Mouse (Mus musculus) embryonic facial prominence, embryonic 12.5 days (tissue): ENCODE results near the gene Slc6a11. TPM values are rescaled to one million over a fixed set of nuclear protein-coding genes. Genes with fewer than 3 reads are reported as not detected.

ENCODE experiments used
- ATAC-seq: fragments of 200-750 bp; cut with Nextera tagmentation; 2 replicates; pipeline ENCODE4 v1.8.0; 2017; ENCODE audit not compliant: insufficient number of reproducible peaks, insufficient read depth, low FRiP score, low TSS enrichment
- H3K27ac ChIP-seq: fragments of 300-500 bp; sonication (generic); 2 replicates; pipeline ENCODE4 v1.5.1; 2016; ENCODE audit warnings: mild to moderate bottlenecking
- H3K27me3 ChIP-seq: fragments of 300-500 bp; sonication (generic); 2 replicates; pipeline ENCODE4 v1.6.1; 2016; ENCODE audit warnings: mild to moderate bottlenecking, moderate library complexity
- H3K36me3 ChIP-seq: fragments of 300-500 bp; sonication (generic); 2 replicates; pipeline ENCODE4 v1.6.1; 2016; ENCODE audit warnings: mild to moderate bottlenecking
- H3K4me1 ChIP-seq: fragments of 300-500 bp; sonication (generic); 2 replicates; pipeline ENCODE4 v1.6.1; 2016
- H3K4me2 ChIP-seq: fragments of 300-500 bp; sonication (generic); replicated peaks from 2 replicates; pipeline ENCODE4 v1.6.1; 2016; ENCODE audit warnings: mild to moderate bottlenecking, moderate library complexity
- H3K4me3 ChIP-seq: fragments of 300-500 bp; sonication (generic); 2 replicates; pipeline ENCODE4 v1.5.1; 2016; ENCODE audit warnings: mild to moderate bottlenecking
- H3K9ac ChIP-seq: fragments of 300-500 bp; sonication (generic); 2 replicates; pipeline ENCODE4 v1.6.1; 2016; ENCODE audit warnings: mild to moderate bottlenecking, moderate library complexity
- H3K9me3 ChIP-seq: fragments of 300-500 bp; sonication (generic); 2 replicates; pipeline ENCODE4 v1.6.1; 2016; ENCODE audit warnings: mild to moderate bottlenecking, moderate library complexity
- WGBS: fragments of 180-500 bp; shearing (Covaris S2); methylation state at CpG from one replicate; pipeline ENCODE4 v1.1.7; 2016; 5-methylcytosine and 5-hydroxymethylcytosine counted together
- polyA plus RNA-seq: library from polyadenylated mRNA; unstranded; fragments of >200 nt; fragmentation: Nextera tagmentation; extraction: Ambion mirVana; gene quantifications from 2 replicates; pipeline ENCODE4 v1.2.1, GENCODE M21; 2016

Gene Slc6a11
- 0.37 and 0.38 TPM in 2 replicates for polyA plus RNA-seq

DNA sequence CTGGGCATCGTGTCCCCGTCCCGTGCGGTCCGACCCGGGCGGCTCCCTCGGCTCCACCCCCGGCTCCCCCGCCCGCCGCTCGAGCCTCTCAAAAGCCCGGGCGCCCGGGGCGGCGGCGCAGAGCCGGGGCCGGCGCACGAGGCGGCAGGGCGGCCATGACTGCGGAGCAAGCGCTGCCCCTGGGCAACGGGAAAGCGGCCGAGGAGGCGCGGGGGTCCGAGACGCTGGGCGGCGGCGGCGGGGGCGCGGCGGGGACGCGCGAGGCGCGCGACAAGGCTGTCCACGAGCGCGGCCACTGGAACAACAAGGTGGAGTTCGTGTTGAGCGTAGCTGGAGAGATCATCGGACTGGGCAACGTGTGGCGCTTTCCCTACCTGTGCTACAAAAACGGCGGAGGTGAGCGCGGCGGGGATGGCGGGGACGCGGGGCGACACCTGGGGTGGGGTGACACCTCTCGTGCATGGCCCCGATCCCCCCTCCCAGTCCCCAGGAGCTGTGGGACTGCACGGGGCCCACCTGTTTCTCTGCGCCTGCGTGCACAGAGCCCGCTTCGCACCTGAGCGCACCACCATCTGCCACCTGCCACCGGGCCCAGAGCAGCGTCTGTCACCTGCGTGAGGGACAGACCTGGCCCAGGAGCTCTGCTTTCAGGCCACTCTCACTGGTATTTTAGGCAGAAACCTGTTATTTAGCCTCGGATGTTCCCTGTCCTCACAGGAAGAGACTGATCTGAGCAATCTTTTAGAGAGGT is at the start of gene Slc6a11:
TSS of gene Slc6a11 (plus strand) at position 120 of the 751 bp plus-strand sequence.
- Histone ChIP-seq H3K4me3 (peak within 1 kb of the TSS; percentile 46), H3K27me3 (peaks cover 48% of the 10 kb centered on the region), H3K27ac (no peak within 1 kb of the TSS), H3K36me3 (no peaks in the 10 kb centered on the region), H3K4me1 (peaks cover 8% of the 10 kb centered on the region), H3K9me3 (no peaks in the 10 kb centered on the region), H3K4me2 (peak within 1 kb of the TSS; percentile 87), H3K9ac (peak within 1 kb of the TSS; percentile 53)
- ATAC-seq = no peak
- WGBS = 3% methylated on average over 75 of the region's 76 CpGs

DNA sequence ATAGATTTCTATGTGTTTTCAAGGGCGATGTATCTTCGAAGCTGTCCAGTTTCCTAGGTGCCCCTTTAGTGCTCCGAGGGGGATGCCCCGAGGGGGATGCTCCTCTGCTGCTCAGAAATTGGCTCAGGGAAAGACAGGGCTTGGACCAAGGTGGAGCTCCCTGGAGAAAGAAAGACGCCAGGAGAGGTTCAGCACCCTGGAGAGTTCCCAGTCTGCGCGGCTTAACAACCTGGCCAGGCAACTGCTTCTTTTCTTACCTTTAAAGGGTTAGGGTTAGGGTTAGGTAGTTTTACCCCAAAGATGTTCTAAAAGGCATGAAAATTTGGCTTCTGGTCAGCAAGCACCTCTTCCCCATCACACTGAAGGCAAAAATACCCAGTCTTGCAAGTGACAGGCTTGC is 43.9 kb upstream of the Slc6a11 start:
- no peak overlapping the region for H3K4me3 ChIP-seq
- no peak overlapping the region for H3K4me2 ChIP-seq
- H3K9ac ChIP-seq = no peak overlapping the region
- no peaks in the 10 kb centered on the region for H3K9me3 ChIP-seq
- H3K27me3 ChIP-seq = no peaks in the 10 kb centered on the region
- H3K4me1 ChIP-seq = no peaks in the 10 kb centered on the region
- H3K36me3 ChIP-seq = no peaks in the 10 kb centered on the region
- no peak for ATAC-seq
- WGBS = 16% methylated on average over 7 of the region's 7 CpGs
- no peak overlapping the region for H3K27ac ChIP-seq

DNA sequence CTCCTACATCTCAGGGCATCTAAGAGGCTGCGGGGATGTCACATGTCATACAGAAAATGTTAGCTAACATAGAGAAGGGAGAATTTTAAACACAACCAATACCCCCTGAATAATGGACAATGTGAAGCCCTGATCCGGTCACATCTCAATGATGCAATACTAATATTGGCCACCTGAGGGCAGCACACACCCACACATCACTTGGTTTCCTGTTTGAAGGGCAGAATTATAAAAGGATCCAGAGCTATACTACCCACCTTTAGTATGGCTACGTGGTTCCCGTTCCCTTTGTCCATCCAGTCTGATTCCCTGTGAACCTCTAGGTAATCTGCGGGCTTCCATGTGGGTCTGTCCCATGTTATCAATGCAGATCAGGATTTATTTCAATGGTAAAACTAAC is 41.4 kb upstream of the Slc6a11 start:
- H3K9ac ChIP-seq = no peak overlapping the region
- WGBS = 16% methylated on average over 5 of the region's 5 CpGs
- no peak overlapping the region for H3K27ac ChIP-seq
- H3K27me3 ChIP-seq = 0 out of 2 replicates have a peak, but pooled peaks cover 4% of the 10 kb centered on the region
- no peak overlapping the region for H3K4me3 ChIP-seq
- H3K4me1 ChIP-seq = no peaks in the 10 kb centered on the region
- no peaks in the 10 kb centered on the region for H3K9me3 ChIP-seq
- H3K36me3 ChIP-seq = no peaks in the 10 kb centered on the region
- H3K4me2 ChIP-seq = no peak overlapping the region
- no peak for ATAC-seq

DNA sequence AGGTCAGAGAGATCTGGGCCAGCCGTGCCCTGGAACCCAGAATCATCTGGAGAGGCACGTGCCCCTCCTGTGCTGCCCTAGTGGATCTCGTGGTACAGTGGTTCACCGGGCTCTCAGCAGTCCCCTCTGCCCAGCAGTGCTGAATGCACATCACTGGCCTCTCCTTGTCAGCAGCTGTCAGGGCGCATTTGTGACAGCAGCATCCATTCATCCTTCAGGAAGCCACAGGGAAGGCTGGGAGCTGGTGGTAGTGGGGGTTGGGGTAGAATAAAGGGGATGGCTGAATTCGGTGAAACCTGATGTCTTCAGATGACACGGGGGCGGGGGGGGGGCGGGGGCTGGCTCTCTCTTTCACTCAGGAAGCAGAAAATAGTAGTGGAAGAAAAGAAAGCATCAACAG is 38.8 kb upstream of the Slc6a11 start:
- ATAC-seq = no peak
- H3K27ac ChIP-seq = no peak overlapping the region
- no peaks in the 10 kb centered on the region for H3K9me3 ChIP-seq
- no peaks in the 10 kb centered on the region for H3K4me1 ChIP-seq
- WGBS = 39% methylated on average over 8 of the region's 9 CpGs
- no peaks in the 10 kb centered on the region for H3K36me3 ChIP-seq
- H3K9ac ChIP-seq = no peak overlapping the region
- H3K27me3 ChIP-seq = 0 out of 2 replicates have a peak, but pooled peaks cover 4% of the 10 kb centered on the region
- no peak overlapping the region for H3K4me2 ChIP-seq
- H3K4me3 ChIP-seq = no peak overlapping the region

DNA sequence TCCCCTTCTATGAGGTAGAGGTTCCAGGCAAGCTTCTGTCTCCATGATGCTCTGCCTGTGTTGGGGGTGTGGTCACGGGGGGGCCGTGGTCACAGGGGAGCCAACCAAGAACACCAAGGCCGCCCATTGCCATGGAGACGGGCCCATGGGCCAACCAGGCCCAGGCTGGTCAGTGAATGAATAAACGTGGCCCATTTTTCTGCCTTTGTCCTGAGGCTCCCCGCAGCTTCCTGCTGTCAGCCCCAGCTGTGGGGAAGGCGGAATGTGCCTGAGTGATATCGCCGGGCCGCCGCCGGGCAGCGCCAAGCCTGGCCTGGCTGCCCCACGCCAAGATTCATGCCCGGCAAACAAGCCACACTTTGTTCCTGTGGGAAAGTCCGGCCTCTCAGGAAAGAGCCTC is 36.8 kb upstream of the Slc6a11 start:
- Histone ChIP-seq H3K4me1 (no peaks in the 10 kb centered on the region), H3K27me3 (0 out of 2 replicates have a peak, but pooled peaks cover 4% of the 10 kb centered on the region), H3K36me3 (no peaks in the 10 kb centered on the region), H3K4me2 (no peak overlapping the region), H3K27ac (no peak overlapping the region), H3K4me3 (no peak overlapping the region), H3K9me3 (no peaks in the 10 kb centered on the region), H3K9ac (no peak overlapping the region)
- ATAC-seq = peak; percentile 22; the same call in 1 of the 2 replicates
- WGBS = 59% methylated on average over 16 of the region's 16 CpGs

DNA sequence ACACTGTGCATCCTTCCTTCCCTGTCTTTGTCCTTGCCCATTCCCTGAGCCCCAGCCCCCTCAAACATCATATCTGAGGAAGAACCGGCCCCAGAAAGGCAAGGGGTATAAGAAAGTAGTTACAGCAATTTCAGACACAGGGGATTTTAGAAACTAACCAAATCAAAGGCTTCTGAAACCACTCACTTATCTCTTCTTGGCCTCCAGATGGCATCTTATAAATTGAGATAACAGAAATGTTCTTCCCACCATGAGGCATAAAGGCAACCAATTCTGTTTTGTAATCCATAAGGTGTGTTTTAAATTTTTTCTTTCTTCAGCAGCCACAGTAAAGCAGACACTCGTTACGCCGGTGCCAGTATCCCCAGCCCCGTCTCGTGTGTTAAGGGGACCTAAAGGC is 34.5 kb upstream of the Slc6a11 start:
- no peaks in the 10 kb centered on the region for H3K9me3 ChIP-seq
- H3K4me3 ChIP-seq = no peak overlapping the region
- H3K4me2 ChIP-seq = no peak overlapping the region
- H3K27ac ChIP-seq = no peak overlapping the region
- no peak overlapping the region for H3K9ac ChIP-seq
- 0 out of 2 replicates have a peak, but pooled peaks cover 4% of the 10 kb centered on the region for H3K27me3 ChIP-seq
- WGBS = 80% methylated on average over 6 of the region's 6 CpGs
- no peaks in the 10 kb centered on the region for H3K36me3 ChIP-seq
- H3K4me1 ChIP-seq = no peaks in the 10 kb centered on the region
- ATAC-seq = no peak

DNA sequence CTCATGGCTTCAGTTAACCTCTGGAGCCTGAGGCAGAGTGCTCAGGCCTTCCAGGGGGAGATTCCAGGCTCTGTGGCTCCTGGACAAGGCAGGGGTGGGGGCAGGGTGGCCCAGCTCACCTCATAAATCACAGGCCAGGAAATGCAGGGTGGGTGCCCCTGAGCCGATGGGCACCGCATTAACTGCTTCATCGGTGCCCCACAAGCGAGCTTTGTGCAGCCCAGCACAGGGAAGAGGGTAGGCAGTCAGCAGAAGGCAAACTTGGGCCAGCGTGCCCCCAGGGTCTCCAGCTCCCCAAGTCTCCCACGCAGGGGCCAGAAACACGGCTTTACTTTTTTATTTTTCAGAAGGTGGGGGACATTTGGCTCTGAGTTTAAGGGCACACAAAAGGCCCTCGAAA is 29.1 kb upstream of the Slc6a11 start:
- no peak overlapping the region for H3K4me2 ChIP-seq
- H3K36me3 ChIP-seq = no peaks in the 10 kb centered on the region
- 68% methylated on average over 8 of the region's 8 CpGs for WGBS
- no peak overlapping the region for H3K9ac ChIP-seq
- no peak for ATAC-seq
- H3K9me3 ChIP-seq = no peaks in the 10 kb centered on the region
- no peaks in the 10 kb centered on the region for H3K27me3 ChIP-seq
- no peaks in the 10 kb centered on the region for H3K4me1 ChIP-seq
- H3K4me3 ChIP-seq = no peak overlapping the region
- H3K27ac ChIP-seq = no peak overlapping the region

DNA sequence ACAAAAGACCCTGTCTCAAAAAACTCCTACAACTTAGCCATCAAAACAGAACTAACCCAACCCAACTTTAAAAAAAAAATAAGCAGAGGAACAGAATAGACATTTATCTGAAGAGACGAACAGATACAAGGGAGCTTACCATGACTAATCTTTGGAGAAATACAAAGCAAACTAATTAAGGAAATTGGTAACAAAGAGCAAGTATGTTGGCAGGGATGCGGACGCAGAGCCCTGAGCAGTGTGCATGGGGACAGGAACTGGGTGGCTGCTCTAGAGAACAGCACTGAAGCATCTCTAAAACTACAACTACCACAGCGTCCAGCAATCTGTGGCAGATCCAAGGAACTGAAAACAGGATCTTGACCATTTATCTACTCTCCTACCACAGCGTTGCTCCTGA is 11.5 kb upstream of the Slc6a11 start:
- Histone ChIP-seq H3K4me1 (no peaks in the 10 kb centered on the region), H3K36me3 (no peaks in the 10 kb centered on the region), H3K27me3 (no peaks in the 10 kb centered on the region), H3K4me3 (no peak overlapping the region), H3K9me3 (no peaks in the 10 kb centered on the region), H3K4me2 (no peak overlapping the region), H3K9ac (no peak overlapping the region), H3K27ac (no peak overlapping the region)
- no peak for ATAC-seq
- WGBS = 64% methylated on average over 5 of the region's 5 CpGs

DNA sequence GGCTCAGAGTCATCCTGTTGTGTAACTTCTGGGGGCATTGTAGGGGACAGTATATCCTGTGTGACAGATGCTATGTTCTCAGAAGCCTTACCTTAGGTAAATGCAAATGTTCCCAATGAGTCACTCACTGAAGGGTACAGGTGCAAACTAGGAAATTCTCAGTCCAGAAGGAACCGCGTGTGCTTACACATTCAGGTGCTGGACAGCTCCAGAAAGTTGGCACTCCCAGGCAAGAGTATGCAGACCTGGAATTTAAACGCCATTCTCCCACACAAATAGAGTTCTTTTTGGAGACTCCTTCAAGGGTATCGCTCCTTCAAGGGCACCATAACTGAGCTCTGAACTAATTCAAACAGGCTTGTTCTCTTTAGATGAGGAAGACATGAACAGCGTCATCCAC is 5.5 kb upstream of the Slc6a11 start:
- Histone ChIP-seq H3K4me1 (no peaks in the 10 kb centered on the region), H3K36me3 (no peaks in the 10 kb centered on the region), H3K27me3 (peaks cover 15% of the 10 kb centered on the region), H3K9me3 (no peaks in the 10 kb centered on the region), H3K27ac (no peak overlapping the region), H3K4me2 (no peak overlapping the region), H3K4me3 (no peak overlapping the region), H3K9ac (no peak overlapping the region)
- WGBS = 52% methylated on average over 5 of the region's 5 CpGs
- no peak for ATAC-seq

DNA sequence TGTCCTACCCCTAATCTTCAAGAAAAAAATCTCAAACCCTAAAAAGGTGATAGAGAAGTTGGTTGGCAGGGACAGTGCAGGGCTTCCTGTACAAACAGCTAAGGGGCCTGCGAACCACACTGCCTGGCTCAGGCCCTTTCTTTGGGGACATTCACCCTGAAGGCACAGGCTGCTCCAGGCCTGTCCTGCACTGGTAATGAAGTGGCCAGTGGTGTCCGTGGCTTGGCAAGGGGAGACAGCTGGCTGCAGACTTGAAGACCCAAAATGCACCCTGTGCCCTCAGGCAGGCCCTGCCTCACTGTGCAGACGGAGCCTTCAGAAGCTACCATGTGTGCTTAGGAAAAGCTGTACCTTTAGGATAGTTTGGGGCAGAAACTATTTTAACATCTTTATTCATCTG is 1.4 kb downstream of the Slc6a11 start:
- no peaks in the 10 kb centered on the region for H3K36me3 ChIP-seq
- peaks cover 8% of the 10 kb centered on the region for H3K4me1 ChIP-seq
- H3K4me2 ChIP-seq = no peak overlapping the region
- no peak for ATAC-seq
- no peak overlapping the region for H3K27ac ChIP-seq
- 62% methylated on average over 3 of the region's 3 CpGs for WGBS
- H3K27me3 ChIP-seq = peaks cover 48% of the 10 kb centered on the region
- H3K9ac ChIP-seq = no peak overlapping the region
- H3K4me3 ChIP-seq = no peak overlapping the region
- no peaks in the 10 kb centered on the region for H3K9me3 ChIP-seq

DNA sequence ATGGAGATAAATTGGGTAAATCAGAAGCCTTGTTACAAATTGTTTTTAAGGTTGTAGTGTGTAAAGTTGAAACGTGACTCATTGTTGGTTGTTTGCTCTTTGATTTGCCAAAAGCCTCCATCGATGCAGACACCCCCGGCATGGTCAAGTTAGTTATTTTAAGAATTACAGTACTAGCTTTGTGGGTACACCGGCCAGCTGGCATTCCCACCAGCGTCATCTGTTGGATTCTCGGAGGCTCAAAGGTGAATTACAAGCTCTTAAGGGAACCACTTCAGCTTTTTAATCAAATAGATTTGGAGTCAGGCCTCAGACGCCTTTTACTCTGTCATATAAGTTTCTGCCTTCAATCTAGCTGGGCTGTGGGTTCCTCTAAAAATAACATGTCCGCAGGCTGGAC is 1.9 kb downstream of the Slc6a11 start:
- H3K4me2 ChIP-seq = no peak overlapping the region
- H3K4me1 ChIP-seq = peaks cover 8% of the 10 kb centered on the region
- WGBS = 81% methylated on average over 8 of the region's 8 CpGs
- no peak overlapping the region for H3K9ac ChIP-seq
- H3K27ac ChIP-seq = no peak overlapping the region
- H3K4me3 ChIP-seq = no peak overlapping the region
- H3K36me3 ChIP-seq = no peaks in the 10 kb centered on the region
- ATAC-seq = no peak
- peaks cover 48% of the 10 kb centered on the region for H3K27me3 ChIP-seq
- H3K9me3 ChIP-seq = no peaks in the 10 kb centered on the region

DNA sequence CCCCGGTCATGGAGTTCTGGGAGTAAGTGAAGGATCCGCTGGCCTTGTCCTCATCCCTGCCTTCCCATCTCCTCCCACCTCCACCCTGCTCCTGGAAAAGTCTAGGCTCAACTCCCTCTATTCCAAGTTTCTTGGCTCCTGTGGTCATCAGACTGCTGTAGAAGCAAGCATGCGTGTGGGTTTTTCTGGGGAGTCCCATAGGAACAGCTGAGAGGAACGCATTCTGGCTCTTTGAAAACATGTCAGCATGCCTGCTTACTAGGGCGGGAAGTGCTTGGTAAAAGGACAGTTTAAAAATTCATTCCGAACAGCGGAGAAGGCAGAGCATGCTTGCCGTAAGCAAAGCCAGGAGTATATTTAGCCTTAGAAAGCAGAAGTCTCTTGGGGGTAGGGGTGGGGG is 7.9 kb downstream of the Slc6a11 start:
- Histone ChIP-seq H3K27me3 (no peaks in the 10 kb centered on the region), H3K4me3 (no peak overlapping the region), H3K9me3 (no peaks in the 10 kb centered on the region), H3K9ac (no peak overlapping the region), H3K4me1 (no peaks in the 10 kb centered on the region), H3K4me2 (no peak overlapping the region), H3K27ac (no peak overlapping the region), H3K36me3 (no peaks in the 10 kb centered on the region)
- no peak for ATAC-seq
- WGBS = 81% methylated on average over 8 of the region's 8 CpGs
